Mouse (Mus musculus) thymus, postnatal 0 days (tissue): ENCODE data around the gene Serpina3m. TPM values are rescaled to one million over a fixed set of nuclear protein-coding genes. Genes with fewer than 3 reads are reported as not detected.
"Not testable (repeated sequence)": the region's sequence is repeated elsewhere in the genome, so short reads cannot be mapped to it uniquely, and the experiment has no call there.

Experiments
- DNase-seq: peaks from one replicate; pipeline ENCODE4 v3.0.0-alpha.2; 2015; ENCODE audit warnings: low spot score
- polyA plus RNA-seq: library from polyadenylated mRNA; unstranded; fragments of >200 nt; fragmentation: Nextera tagmentation; extraction: Ambion mirVana; gene quantifications from 2 replicates; pipeline ENCODE4 v1.2.1, GENCODE M21; 2015

The Serpina3m gene
- 0.08 and 0.12 TPM in 2 replicates for polyA plus RNA-seq

- DNase-seq = not testable (repeated sequence)
These were observed at the start of gene Serpina3m, which contains the start of gene Serpina3k for GRCm38 (mm10) chr12:104338226-104338625. Gene Serpina3m (plus strand): TSS chr12:104338486. Gene Serpina3k (plus strand): TSS chr12:104338486.

DNA sequence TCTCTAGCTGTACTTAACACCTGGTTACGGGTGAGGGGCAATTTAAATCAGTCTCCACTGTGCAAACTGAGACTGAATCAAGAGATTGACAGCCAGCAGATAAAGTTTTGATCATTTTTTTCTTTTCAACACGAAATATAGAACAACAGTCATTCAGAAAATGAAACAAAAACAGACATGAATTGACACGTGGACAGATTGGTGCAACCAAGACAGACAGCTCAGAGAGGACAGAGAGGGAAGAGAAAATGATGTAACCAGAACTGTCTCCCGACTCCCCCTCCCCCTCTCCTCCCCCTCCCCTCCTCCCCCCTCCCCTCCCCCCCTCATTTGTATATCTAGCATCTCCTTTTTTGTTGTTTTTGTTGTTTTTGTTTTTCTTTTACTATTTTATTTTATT is 48.4 kb upstream of the Serpina3m start:
- DNase-seq = no peak

DNA sequence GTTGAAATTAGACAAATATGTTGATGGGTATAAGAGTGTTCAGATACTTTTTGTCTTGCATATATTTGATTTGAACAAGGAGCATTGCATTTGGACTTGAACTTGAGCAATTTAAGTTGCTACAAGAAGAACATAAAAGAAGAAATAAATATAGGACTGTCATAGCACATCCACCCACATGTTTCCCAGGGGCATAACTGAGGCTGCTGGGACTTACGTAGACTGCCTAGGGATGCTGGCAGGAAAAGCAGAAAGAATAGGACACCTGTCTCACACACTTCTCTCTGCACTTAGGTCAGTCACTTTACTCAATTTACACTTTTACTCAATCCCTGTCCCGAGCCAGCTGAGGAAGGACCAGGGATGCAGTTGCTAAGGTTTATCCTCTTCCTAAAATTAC is 44.3 kb upstream of the Serpina3m start:
- DNase-seq = no peak

DNA sequence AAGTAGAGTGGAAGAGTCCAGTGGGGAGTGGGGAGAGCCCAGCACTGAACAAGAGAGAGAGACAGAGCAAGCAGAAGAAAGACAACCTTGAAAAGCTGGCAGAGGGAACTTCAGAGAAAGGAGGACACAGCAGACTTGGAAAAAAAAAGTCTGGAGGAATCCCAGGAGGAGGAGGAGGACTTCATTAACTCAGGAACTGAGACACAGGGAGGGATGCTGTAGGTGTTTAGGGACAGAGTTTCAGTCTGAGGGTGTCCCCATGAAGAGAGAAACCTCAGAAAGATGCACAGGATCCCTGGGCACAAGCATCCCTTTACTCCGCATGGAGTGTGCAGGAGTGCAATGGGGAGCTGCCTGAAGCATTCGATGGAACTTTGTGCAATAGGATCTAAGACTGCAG is 40.2 kb upstream of the Serpina3m start:
- no peak for DNase-seq

DNA sequence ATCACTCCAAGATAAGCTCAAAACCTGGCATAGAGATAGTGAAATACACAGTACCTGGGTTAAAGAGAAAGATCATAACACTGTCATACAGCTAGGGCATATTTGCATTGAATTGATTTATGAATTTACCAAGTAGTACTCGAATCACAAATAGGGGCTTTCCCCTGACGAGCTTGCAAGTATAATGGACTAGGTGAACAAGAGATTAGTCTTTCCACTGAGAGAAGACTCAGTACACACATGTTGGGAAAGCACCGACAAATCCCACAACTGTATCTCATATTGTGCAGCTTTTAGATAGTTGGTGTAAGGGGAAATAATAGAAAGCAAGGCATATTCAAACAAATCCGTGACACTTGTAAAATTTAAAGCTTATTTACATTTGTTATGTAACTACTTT is 32.3 kb upstream of the Serpina3m start:
- no peak for DNase-seq

- DNase-seq = no peak
These were observed 24.0 kb upstream of the Serpina3m start, which contains the start of gene Serpina3j for GRCm38 (mm10) chr12:104314253-104314652. Gene Serpina3j (plus strand): TSS chr12:104314553.

DNA sequence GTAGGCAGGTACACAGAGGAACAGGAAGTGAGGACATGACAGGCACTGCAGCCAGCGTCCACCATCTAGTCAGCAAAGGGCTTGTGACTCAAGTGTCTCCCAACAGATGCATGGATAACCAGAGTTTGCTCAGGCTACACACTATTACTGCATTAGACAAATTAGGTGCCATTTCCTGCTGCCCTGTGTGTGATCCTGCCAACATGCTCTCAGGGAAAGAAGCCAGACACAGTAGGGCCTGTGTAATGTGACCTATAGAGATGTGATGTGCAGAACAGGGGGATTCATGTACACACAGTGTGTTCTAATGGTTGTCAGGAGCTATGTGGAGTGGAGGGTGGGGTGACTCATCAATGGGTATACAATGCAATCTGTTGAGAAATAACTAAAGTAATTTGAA is 15.8 kb upstream of the Serpina3m start:
- no peak for DNase-seq

DNA sequence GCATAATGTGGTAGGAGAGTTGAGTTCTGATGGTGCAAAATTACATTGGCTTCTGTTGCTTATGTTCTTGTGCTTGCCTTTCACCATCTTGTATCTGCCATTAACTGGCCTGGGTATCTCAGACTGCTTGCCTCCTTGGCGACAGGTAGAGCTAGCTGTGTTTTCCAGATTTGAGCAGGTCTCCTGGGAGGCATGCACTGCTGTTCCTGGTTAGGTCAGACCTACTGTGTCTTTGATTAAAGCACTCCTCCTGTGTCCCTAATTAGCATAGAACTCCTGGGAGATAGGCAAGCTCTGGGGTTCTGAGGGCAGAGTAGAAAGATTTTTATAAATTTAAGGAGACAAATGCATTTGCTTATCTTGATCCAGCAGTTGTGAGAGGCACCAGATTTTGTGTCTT is 6.6 kb upstream of the Serpina3m start:
- DNase-seq = no peak

DNA sequence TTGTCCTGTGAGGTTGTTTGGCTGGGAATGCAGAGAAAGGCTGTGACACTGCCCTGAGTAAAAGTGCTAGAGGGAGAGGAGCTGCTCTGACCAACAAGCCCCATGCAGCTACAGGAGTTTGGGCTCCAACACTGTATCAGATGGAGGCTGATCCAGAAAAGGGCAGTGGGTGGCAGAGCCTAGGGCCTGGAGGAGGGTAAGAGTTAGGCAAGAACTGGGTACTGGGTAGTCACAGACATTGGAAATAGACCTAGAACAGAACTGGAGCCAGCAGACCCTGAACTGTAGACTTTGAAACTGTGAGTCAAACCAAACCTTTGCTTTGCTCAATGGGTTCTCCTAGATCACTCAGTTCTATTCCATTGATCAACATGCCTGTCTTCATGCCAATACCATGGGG is 1.4 kb upstream of the Serpina3m start:
- DNase-seq = not testable (repeated sequence)

- DNase-seq = no peak
These were observed 419 bp downstream of the Serpina3m start for GRCm38 (mm10) chr12:104338705-104339104.

DNA sequence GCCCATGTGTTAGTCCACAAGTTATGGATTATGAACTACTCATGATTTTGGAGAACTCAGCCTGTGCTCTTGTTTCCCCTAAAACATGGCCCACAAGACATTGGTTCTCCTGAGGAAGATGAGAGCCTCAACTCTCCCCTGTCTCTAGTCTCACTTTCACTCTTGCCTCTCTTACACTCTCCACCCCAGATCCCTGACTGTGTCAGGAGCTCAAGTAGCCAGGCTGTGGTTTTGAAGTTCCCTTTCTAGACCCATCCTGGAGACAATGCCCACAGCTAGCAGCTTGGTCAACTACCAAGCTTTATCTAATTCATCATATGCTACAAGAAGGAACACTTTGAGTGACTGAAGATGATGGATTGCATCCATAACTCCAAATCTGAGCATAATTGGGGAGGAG is 4.2 kb downstream of the Serpina3m start:
- DNase-seq = not testable (repeated sequence)

DNA sequence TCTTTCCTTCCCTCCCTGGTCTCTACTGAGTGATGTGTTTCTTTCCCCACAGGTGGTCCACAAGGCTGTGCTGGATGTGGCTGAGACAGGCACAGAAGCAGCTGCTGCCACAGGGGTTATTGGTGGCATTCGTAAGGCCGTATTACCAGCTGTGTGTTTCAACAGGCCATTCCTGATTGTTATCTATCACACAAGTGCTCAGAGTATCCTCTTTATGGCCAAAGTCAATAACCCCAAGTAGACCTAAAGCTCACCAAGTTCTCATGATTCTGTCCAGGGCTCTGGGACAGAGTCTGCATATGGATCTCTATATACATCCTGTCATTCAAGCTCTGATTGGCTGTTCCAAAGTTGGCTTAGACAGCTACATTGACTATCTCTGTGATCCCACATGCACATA is 6.9 kb downstream of the Serpina3m start:
- DNase-seq = no peak

GRCm38 (mm10) chr12:104345707-104346106 is 7.4 kb downstream of the Serpina3m start:
- no peak for DNase-seq

DNA sequence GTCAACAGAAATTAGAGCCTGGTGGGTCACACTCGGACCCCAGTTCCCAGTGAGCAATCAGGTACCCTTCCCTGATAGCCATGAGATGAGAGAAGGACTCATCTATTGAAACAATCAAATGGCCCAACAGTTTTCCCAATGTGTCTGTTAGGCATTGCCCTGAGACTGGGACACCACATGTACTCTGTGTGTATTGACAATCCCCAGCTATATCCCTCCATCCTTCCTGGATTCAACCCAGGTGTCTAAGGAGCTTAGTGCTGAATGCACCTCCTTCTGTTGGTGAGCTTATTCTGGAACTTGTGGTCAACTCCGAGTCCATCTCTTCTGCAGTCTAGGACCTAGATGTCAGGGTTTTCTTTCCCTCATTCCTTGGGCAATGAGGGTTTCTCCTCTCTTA is 8.8 kb downstream of the Serpina3m start:
- DNase-seq = no peak

GRCm38 (mm10) chr12:104351812-104352211 is 13.5 kb downstream of the Serpina3m start:
- peak; percentile 7 for DNase-seq

GRCm38 (mm10) chr12:104356006-104356405 is 17.7 kb downstream of the Serpina3m start:
- DNase-seq = no peak

- DNase-seq = no peak
These were observed 31.7 kb downstream of the Serpina3m start for GRCm38 (mm10) chr12:104369986-104370385.

DNA sequence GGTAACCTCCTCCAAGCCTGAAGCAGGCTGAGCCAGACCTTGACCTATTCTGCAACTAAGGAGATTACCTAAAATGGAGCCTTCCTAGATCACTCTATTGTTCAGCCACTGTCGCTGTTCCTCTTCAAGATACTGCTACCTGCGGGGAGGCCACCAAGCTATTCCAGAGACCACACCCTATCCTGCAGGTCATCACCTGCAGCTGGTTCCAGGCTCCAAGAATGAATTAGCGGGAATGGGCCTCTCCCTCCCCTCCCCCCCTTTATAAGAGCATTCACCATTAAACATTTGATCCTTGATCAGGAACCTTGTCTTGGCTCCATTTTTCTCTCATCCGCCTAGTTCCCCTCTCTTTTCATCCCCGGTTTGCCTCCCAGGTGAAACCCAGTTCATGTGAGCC is 38.9 kb downstream of the Serpina3m start:
- DNase-seq = not testable (repeated sequence)

DNA sequence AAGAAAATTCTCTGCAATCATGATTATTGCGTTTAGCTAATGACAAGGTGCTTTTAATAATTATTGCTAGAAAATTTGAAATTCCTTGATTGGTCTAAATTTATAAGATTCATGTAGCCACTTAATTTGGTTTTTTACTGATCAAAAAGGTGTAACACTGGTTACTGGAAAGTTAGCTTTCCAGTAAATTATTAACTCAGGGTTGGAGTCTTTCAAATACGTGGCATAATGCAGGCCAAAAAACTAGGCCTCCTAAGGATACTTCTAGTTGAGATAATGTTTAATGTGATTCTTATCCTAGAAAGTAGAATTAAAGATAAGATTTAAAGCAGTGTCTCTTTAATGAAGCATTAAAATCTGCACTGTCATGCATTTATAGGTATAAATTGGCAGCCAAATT is 40.1 kb downstream of the Serpina3m start:
- DNase-seq = not testable (repeated sequence)

GRCm38 (mm10) chr12:104378815-104379214 is 40.5 kb downstream of the Serpina3m start:
- not testable (repeated sequence) for DNase-seq

- no peak for DNase-seq
These were observed 41.6 kb downstream of the Serpina3m start for GRCm38 (mm10) chr12:104379856-104380255.

DNA sequence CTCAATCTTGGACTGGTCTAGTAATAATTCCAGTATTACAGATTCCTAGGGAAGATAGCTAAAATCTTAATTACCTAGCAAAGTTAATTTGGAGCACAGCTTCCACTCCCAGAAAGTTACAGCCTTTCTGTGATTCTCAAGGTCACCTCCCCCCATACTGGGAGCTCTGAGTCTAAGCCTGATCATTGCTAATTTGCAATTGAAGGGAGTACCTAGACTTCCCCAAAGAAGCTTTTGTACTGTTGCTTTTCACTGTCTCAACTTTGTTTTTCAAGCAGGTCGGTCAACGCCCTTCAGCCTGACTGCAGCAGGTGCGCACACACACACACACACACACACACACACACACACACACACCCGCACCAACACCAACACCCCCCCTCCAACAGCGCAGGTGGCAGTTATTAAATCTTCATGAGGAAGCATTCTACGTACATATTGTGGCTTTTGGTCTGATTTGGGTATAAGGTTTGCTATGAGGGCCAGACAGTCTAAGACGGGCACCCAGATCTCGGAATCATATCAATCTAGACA is 42.9 kb downstream of the Serpina3m start:
- DNase-seq = not testable (repeated sequence)

DNA sequence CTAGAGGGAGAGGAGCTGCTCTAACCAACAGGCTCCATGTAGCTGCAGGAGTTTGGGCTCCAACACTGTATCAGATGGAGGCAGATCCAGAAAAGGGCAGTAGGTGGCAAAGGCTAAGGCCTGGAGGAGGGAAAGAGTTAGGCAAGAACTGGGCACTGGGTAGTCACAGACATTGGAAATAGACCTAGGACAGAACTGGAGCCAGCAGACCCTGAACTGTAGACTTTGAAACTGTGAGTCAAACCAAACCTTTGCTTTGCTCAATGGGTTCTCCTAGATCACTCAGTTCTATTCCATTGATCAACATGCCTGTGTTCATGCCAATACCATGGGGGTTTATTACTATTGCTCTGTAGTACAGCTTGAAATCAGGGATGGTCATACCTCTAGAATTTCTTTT is 47.7 kb downstream of the Serpina3m start:
- DNase-seq = not testable (repeated sequence)

DNA sequence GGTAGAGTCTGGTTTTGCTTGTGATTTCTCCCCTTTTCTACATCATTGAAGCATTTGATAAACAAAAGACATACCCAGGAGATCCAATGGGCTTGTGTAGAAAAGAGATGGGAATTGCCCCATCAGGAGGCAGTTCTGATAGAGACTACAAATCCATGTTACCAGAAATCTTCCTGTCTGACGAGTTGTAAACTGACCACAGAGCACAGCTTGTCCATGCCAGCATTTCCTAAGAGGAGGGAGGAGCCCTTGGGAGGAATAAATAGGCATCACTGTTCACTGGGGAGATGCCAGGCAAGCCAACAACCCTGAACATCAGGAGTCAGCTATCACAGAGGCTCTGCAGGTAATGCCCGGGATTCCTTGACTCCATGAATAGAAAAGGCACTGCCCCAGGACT is 48.6 kb downstream of the Serpina3m start:
- not testable (repeated sequence) for DNase-seq
